Mouse (Mus musculus): Measurements from ENCODE around the gene Rbm34.

DNA sequence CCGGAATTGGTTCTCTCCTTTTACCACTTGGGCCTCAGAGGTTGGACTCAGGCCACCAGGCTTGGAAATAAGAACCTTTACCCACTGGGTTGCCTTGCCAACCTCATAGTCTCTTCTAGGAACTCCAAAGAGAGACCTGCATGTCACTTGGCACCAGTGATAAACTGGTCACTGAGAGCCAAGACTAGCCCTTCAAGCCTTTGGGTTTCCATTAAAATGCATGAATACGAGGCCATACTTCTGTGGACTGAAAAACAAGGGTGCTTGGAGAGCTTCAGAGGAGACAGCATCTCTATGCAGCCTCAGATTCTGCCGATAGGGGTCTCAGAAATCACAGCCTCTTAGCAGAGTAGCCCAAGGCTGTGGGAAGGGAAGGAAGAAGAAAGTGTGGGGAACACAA lies 63.5 kb downstream of the Rbm34 start:
- TF ChIP-seq CTCF (IDR thresholded peaks at IDR 0.05; ENCODE audit: low read depth) (no peak), EP300 (IDR thresholded peaks at IDR 0.05; ENCODE audit: low read depth) (no peak)

Data from liver, postnatal 0 days (tissue).